Mouse (Mus musculus) ES-E14 (cell line): ENCODE results near the gene Fam228a. TPM values are rescaled to one million over a fixed set of nuclear protein-coding genes. Genes with fewer than 3 reads are reported as not detected.

ENCODE experiments used
- DNase-seq: peaks from one replicate; pipeline ENCODE4 v3.0.0-alpha.2; 2013; ENCODE audit warnings: low read depth, low spot score
- H3K27ac ChIP-seq: 2 replicates; pipeline ENCODE4 v1.5.1; 2012; ENCODE audit warnings: low read depth, mild to moderate bottlenecking, low read length, moderate library complexity, mixed read lengths; ENCODE audit not compliant: poor library complexity, insufficient read depth, severe bottlenecking
- H3K36me3 ChIP-seq: 2 replicates; pipeline ENCODE4 v1.6.1; 2012; ENCODE audit warnings: mild to moderate bottlenecking, low read length, moderate library complexity, mixed read lengths; ENCODE audit not compliant: control insufficient read depth, poor library complexity, insufficient read depth, severe bottlenecking
- H3K4me1 ChIP-seq, 2 experiments: fragments of 150-350 bp in 1 of 2; sonication (generic) in 1 of 2; 2 replicates each; pipeline ENCODE4 v1.6.1; 2012; ENCODE audit warnings: low read length in 2 of 2, mild to moderate bottlenecking in 1 of 2, mixed read lengths in 1 of 2; ENCODE audit not compliant: control insufficient read depth in 2 of 2, insufficient read depth in 2 of 2, poor library complexity in 1 of 2
- H3K4me3 ChIP-seq, 2 experiments: fragments of 150-350 bp in 1 of 2; sonication (generic) in 1 of 2; 2 replicates each; pipeline ENCODE4 v1.5.1; 2012; ENCODE audit warnings: low read length in 2 of 2, low read depth in 1 of 2, mild to moderate bottlenecking in 1 of 2, mixed read lengths in 1 of 2; ENCODE audit not compliant: insufficient read depth in 1 of 2, poor library complexity in 1 of 2, severe bottlenecking in 1 of 2
- H3K9ac ChIP-seq: 2 replicates; pipeline ENCODE4 v1.6.1; 2012; ENCODE audit warnings: low read depth, mild to moderate bottlenecking, low read length, mixed read lengths; ENCODE audit not compliant: poor library complexity, insufficient read depth, severe bottlenecking
- H3K9me3 ChIP-seq: fragments of 150-350 bp; sonication (generic); 2 replicates; pipeline ENCODE4 v1.6.1; 2012; ENCODE audit warnings: low read depth, mild to moderate bottlenecking, low read length; ENCODE audit not compliant: control insufficient read depth, insufficient read depth
- CHD2 ChIP-seq: IDR thresholded peaks from 2 replicates; pipeline ENCODE4 v1.6.1; 2014; ENCODE audit warnings: mild to moderate bottlenecking, low read depth, low read length, inconsistent platforms
- HCFC1 ChIP-seq: IDR thresholded peaks from 2 replicates; pipeline ENCODE4 v1.6.1; 2012; ENCODE audit warnings: low read length, inconsistent platforms, borderline replicate concordance; ENCODE audit not compliant: insufficient read depth
- MAFK ChIP-seq: IDR thresholded peaks from 2 replicates; pipeline ENCODE4 v1.6.1; 2014; ENCODE audit warnings: mild to moderate bottlenecking, low read depth, low read length, inconsistent platforms; ENCODE audit not compliant: insufficient read depth
- ZC3H11A ChIP-seq: IDR thresholded peaks from 2 replicates; pipeline ENCODE4 v1.6.1; 2012; ENCODE audit warnings: low read depth, mild to moderate bottlenecking, inconsistent platforms, low read length, borderline replicate concordance
- ZNF384 ChIP-seq: IDR thresholded peaks from 2 replicates; pipeline ENCODE4 v1.6.1; 2012; ENCODE audit warnings: low read depth, low read length, inconsistent platforms
- in situ Hi-C, 2 experiments: fragments of 600-800 bp; cut with MboI; formaldehyde crosslinking; loops; one replicate each; pipeline ENCODE4 v1.15.1; 2025; ENCODE audit warnings: low sequenced_read_pairs in 2 of 2, inconsistent platforms in 1 of 2; ENCODE audit not compliant: unreplicated experiment in 2 of 2
- total RNA-seq: library from RNA; depleted of rRNA; stranded (reverse); fragments of 300-350 nt; gene quantifications from 2 replicates; pipeline ENCODE4 v1.2.3, GENCODE M21; 2012

Gene Fam228a
- total RNA-seq, 1 experiment: 0.31 TPM

DNA sequence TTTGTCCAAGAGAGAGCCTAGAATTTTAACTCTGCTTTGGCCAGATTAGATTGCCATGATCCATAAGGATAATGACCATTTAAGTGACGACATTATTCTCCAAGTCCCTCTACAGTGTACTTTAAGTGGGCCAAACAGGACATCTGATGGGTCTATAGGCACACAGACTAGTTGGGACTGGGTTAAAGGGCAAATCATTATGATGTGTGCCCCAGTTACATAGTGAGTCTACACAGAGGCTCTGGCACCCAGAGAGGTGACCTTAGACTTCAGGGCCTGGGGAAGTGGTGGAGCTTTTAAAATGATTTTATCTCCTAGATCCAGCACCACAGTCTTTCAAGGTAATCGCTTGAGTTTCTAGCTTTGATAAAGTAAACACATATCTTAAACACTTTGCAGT lies 42.0 kb upstream of the Fam228a start:
- in situ Hi-C loops: no loop called here
- Histone ChIP-seq H3K27ac (no peak overlapping the region), H3K4me3 (no peak overlapping the region), H3K9ac (no peak overlapping the region), H3K36me3 (no peaks in the 10 kb centered on the region), H3K9me3 (no peaks in the 10 kb centered on the region), H3K4me1 (no peaks in the 10 kb centered on the region; a peak in 1 of 4 replicates)
- no peak for TF ChIP-seq MAFK
- TF ChIP-seq CHD2: no peak
- TF ChIP-seq HCFC1: no peak
- TF ChIP-seq ZC3H11A: no peak
- TF ChIP-seq ZNF384: no peak
- DNase-seq: no peak

DNA sequence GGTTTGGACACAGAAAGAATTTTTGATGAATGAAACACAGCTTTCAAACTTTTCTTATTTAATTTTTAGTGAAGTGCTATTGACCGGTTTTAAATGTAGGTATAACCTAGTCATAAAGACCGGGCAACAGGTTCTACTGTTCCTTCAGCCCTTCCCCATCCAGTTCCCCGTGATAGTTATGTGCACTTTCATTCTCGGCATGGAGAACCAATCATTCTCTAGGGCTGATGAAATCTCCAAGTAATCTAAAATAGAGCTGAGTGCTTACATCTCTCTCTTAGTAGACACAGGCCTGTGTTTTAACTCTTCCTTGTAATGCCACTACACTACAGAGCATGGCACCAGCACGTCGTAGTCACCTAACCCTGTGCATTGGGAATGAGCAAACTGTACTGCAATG lies 39.5 kb upstream of the Fam228a start:
- H3K27ac ChIP-seq: no peak overlapping the region
- in situ Hi-C loops: no loop called here
- H3K9me3 ChIP-seq: no peaks in the 10 kb centered on the region
- no peak overlapping the region for H3K9ac ChIP-seq
- no peak overlapping the region for H3K4me3 ChIP-seq
- no peaks in the 10 kb centered on the region for H3K36me3 ChIP-seq
- no peak for DNase-seq
- H3K4me1 ChIP-seq: no peaks in the 10 kb centered on the region; a peak in 1 of 4 replicates
- TF ChIP-seq HCFC1 (no peak), MAFK (no peak), ZC3H11A (no peak), CHD2 (no peak)

DNA sequence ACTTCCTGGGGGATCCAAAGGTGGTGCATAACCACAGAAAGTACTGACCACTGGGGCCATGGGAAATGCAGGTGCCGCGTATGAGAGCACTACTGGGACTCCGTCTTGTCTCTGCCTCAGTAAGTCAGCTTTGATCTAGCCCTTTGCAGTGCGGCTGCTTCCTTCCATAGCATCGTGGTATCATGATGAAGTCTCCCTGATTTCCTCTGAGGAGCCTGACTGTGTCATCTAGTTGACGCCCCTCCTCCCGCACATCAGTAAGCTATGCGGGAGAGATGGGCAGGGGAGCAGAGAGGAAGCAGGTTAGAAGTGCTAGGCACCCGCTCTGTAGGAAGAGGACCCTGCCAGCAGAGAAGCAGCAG lies 37.3 kb upstream of the Fam228a start:
- H3K4me3 ChIP-seq: no peak overlapping the region
- H3K9me3 ChIP-seq: no peaks in the 10 kb centered on the region
- in situ Hi-C loops: no loop called here
- H3K4me1 ChIP-seq: no peaks in the 10 kb centered on the region; a peak in 1 of 4 replicates
- H3K36me3 ChIP-seq: no peaks in the 10 kb centered on the region
- H3K9ac ChIP-seq: no peak overlapping the region
- DNase-seq: no peak
- no peak overlapping the region for H3K27ac ChIP-seq
- no peak for TF ChIP-seq HCFC1
- no peak for TF ChIP-seq MAFK
- TF ChIP-seq ZNF384: no peak

DNA sequence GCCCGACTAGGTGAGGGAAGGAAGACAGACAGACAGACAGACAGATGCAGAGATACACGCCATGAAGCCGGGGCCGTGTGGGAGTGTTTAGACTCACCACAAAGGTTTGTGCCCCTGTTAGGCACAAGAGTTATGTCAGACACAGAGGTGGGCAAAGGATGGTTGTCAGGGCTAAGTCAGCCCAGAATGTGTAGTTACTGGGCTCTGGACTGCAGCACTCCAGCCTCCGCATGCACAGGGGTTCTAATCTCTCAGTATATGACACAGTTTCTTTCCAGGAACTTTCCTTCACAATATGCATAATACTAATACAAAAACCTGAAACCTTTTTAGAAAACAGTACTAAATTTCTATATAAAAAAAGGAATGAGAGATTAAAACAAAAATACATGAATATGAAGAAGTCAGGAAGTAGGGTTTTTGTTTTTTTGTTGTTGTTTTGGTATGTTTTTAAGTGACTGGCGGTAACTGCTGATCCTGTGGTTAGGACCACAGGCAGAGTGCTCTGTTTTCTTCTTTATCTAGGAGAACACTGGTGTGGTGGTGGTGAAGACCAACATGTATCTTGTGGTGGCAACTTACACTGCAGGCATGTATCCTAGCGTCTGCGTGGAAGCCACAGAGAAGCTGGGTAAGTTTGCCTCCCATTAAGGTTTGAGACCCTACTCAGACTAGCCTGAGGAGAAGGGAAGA lies 36.8 kb upstream of the Fam228a start:
- Histone ChIP-seq H3K9me3 (no peaks in the 10 kb centered on the region), H3K9ac (no peak overlapping the region), H3K4me1 (no peaks in the 10 kb centered on the region; a peak in 1 of 4 replicates), H3K36me3 (no peaks in the 10 kb centered on the region), H3K27ac (no peak overlapping the region), H3K4me3 (no peak overlapping the region)
- in situ Hi-C loops: no loop called here
- DNase-seq: no peak
- TF ChIP-seq ZNF384 (no peak), MAFK (no peak), HCFC1 (no peak), ZC3H11A (no peak), CHD2 (no peak)

DNA sequence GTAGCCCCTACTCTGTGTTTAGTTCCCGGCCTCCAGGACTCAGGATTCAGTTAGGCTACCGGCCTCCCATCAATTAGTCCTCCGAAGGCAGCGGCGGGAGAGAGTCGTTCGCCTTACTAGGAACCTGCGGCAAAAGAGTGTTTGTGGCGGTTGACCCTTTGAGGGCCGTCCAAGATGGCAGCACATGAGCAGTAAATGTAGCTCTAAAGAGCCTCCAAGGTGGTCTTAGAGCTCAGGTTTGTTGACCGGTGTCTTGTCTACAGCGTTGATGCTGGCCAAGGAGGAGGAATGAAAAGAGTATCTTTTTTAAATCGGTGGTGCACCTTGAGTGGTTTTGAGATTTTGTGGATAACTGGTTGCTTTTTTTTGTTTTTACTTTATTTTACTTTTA lies 31.1 kb upstream of the Fam228a start:
- DNase-seq: no peak
- Histone ChIP-seq H3K27ac (no peak overlapping the region), H3K4me3 (peak overlapping the region; percentile 68 to 79), H3K36me3 (no peaks in the 10 kb centered on the region), H3K4me1 (no peaks in the 10 kb centered on the region; a peak in 1 of 4 replicates), H3K9ac (peak overlapping the region; percentile 78), H3K9me3 (no peaks in the 10 kb centered on the region)
- no peak for TF ChIP-seq ZNF384
- no peak for TF ChIP-seq HCFC1
- no peak for TF ChIP-seq ZC3H11A
- no peak for TF ChIP-seq MAFK
- TF ChIP-seq CHD2: no peak
- in situ Hi-C loops: no loop called here
